Mouse (Mus musculus): ENCODE data around the gene Suco. TPM values are rescaled to one million over a fixed set of nuclear protein-coding genes. Genes with fewer than 3 reads are reported as not detected.

The Suco gene
- total and polyA plus RNA-seq, 3 experiments: 6.4 to 6.8 TPM; not detected in 1

DNA sequence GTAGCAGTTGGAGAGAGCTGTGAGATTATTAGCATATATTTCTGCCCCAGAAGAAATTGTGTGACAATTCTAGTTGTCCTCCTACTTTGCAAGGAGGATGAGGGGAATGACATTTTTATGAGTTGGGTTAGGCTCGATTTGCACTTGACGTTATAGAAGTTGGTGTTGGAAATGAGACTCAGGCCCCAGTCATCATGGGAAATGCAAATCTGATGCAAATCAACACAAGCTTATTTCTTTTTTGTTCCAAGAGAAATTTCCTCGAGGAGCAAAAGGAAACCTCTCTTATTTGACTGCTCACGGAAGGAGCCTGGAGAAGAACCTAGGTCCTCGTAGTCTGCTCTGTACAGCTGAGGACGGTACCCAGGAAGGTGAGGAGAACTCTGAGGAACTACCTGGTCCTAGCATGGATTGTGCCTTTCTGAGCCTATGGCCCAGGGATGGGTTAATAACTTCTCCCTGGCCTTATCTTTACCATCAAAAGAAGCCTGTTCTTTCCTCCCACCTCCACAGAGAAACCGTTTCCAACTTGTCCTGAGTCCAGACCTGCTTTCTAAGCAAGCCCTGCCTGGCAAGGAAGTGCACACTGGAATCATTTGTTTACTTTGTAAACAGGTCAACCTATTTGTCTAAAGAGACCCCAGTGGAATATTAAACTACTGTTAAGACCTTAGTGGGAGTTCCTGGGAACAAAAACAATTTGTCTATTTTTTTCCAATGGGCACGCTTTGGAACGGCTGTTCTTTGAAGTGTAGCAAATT, 26.4 kb upstream of the Suco start:
- no peak overlapping the region for H3K4me3 ChIP-seq (ENCODE audit: control insufficient read depth in 1 of 2, insufficient read depth in 1 of 2, low read depth in 2 of 2, low read length in 2 of 2)

GRCm38 (mm10) chr1:161900129-161900528, 23.6 kb upstream of the Suco start:
- Histone ChIP-seq H3K9ac (ENCODE audit: control insufficient read depth, low read depth, low read length, poor library complexity, severe bottlenecking) (no peak overlapping the region), H3K27me3 (ENCODE audit: control insufficient read depth in 1 of 2, insufficient read depth in 2 of 2, low read length in 2 of 2) (peaks cover 0 to 3% of the 10 kb centered on the region in 2 experiments; a peak in 1 of 4 replicates), H3K36me3 (ENCODE audit: control insufficient read depth in 1 of 2, insufficient read depth in 2 of 2, low read length in 2 of 2) (peaks cover 0 to 6% of the 10 kb centered on the region in 2 experiments; a peak in 2 of 4 replicates), H3K4me3 (ENCODE audit: control insufficient read depth in 1 of 2, insufficient read depth in 1 of 2, low read depth in 2 of 2, low read length in 2 of 2) (no peak overlapping the region), H3K79me2 (ENCODE audit: control insufficient read depth, insufficient read depth, low read length, poor library complexity) (no peaks in the 10 kb centered on the region), H3K27ac (ENCODE audit: control insufficient read depth, low read depth, low read length) (no peak overlapping the region), H3K4me1 (ENCODE audit: control insufficient read depth in 1 of 2, insufficient read depth in 2 of 2, low read length in 2 of 2) (peaks cover 3 to 10% of the 10 kb centered on the region in 2 experiments; a peak in 2 of 4 replicates), H3K9me3 (replicated peaks; ENCODE audit: insufficient read depth, low read length) (no peaks in the 10 kb centered on the region)
- no peak for DNase-seq (ENCODE audit: low read depth, low spot score)
- no peak for TF ChIP-seq MAZ (IDR thresholded peaks at IDR 0.05; ENCODE audit: low read depth, low read length)
- no peak for TF ChIP-seq MXI1 (IDR thresholded peaks at IDR 0.05; ENCODE audit: low read depth, low read length)
- no peak for TF ChIP-seq TAL1 (IDR thresholded peaks at IDR 0.05; ENCODE audit: low read length)
- no peak for TF ChIP-seq E2F4 (IDR thresholded peaks at IDR 0.05; ENCODE audit: borderline replicate concordance, low read depth, low read length)
- TF ChIP-seq UBTF (IDR thresholded peaks at IDR 0.05; ENCODE audit: borderline replicate concordance, insufficient read depth, low read depth, low read length): no peak
- TF ChIP-seq NELFE (IDR thresholded peaks at IDR 0.05; ENCODE audit: low read depth, low read length): no peak

More for the DNA sequence above, 26.4 kb upstream of the Suco start:
- no peak for DNase-seq (ENCODE audit: low read depth, low spot score)
- no peaks in the 10 kb centered on the region for H3K36me3 ChIP-seq (ENCODE audit: control insufficient read depth in 1 of 2, insufficient read depth in 2 of 2, low read length in 2 of 2)
- no peak overlapping the region for H3K9ac ChIP-seq (ENCODE audit: control insufficient read depth, low read depth, low read length, poor library complexity, severe bottlenecking)
- H3K9me3 ChIP-seq (replicated peaks; ENCODE audit: insufficient read depth, low read length): no peaks in the 10 kb centered on the region
- no peak overlapping the region for H3K27ac ChIP-seq (ENCODE audit: control insufficient read depth, low read depth, low read length)
- no peak for TF ChIP-seq ZKSCAN1 (IDR thresholded peaks at IDR 0.05; ENCODE audit: low read depth, low read length)
- TF ChIP-seq JUND (IDR thresholded peaks at IDR 0.05; ENCODE audit: low read depth, low read length): no peak
- no peak for TF ChIP-seq MAZ (IDR thresholded peaks at IDR 0.05; ENCODE audit: low read depth, low read length)
- no peak for TF ChIP-seq ZC3H11A (IDR thresholded peaks at IDR 0.05; ENCODE audit: low read depth, low read length)
- TF ChIP-seq MYC (IDR thresholded peaks at IDR 0.05; ENCODE audit: low read depth, low read length): no peak
- no peak for TF ChIP-seq MAFK (IDR thresholded peaks at IDR 0.05; ENCODE audit: borderline replicate concordance, low read depth, low read length)
- no peak for TF ChIP-seq ETS1 (IDR thresholded peaks at IDR 0.05; ENCODE audit: low read depth, low read length)
- no peak for TF ChIP-seq UBTF (IDR thresholded peaks at IDR 0.05; ENCODE audit: borderline replicate concordance, insufficient read depth, low read depth, low read length)
- no peak for TF ChIP-seq RCOR1 (IDR thresholded peaks at IDR 0.05; ENCODE audit: low read depth, low read length)
- TF ChIP-seq SIN3A (IDR thresholded peaks at IDR 0.05; ENCODE audit: low read length): no peak
- peaks cover 0 to 3% of the 10 kb centered on the region in 2 experiments; a peak in 2 of 4 replicates for H3K27me3 ChIP-seq (ENCODE audit: control insufficient read depth in 1 of 2, insufficient read depth in 2 of 2, low read length in 2 of 2)
- no peaks in the 10 kb centered on the region for H3K79me2 ChIP-seq (ENCODE audit: control insufficient read depth, insufficient read depth, low read length, poor library complexity)
- H3K4me1 ChIP-seq (ENCODE audit: control insufficient read depth in 1 of 2, insufficient read depth in 2 of 2, low read length in 2 of 2): no peaks in the 10 kb centered on the region

Measured in MEL (cell line).